Mouse (Mus musculus) mouse embryonic stem cell (cell line): Measurements from ENCODE around the gene Ptrh2.

Source experiments
- in situ Hi-C, 2 experiments: fragments of 300-500 bp; cut with MboI; formaldehyde crosslinking; loops; 1 replicate in 1 of 2; 3 replicates in 1 of 2; pipeline ENCODE4 v1.14.3; 2019 to 2020; ENCODE audit warnings: low sequenced_read_pairs in 2 of 2, low pct_unique_long_range_greater_than_20kb in 1 of 2, mixed read lengths in 1 of 2; ENCODE audit not compliant: unreplicated experiment in 1 of 2

The Ptrh2 gene

DNA sequence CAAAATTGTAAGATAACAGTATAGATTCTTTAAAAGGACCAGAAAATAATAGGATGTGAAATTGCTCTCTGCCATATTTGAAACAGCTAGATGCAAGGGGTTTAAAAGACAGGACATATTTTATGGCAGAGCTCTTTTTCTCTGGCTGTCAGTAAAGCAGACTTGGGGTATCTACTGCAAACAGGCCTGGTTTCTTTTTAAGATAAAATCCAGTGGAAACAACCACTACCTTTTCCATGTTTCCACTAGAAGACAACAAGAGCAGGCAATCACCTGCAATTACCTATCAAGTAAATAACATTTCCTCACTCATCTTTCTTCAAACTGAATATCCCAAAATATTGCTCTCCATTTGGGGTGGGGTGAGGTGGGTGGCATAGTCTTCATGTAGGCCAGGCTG lies 19.8 kb upstream of the Ptrh2 start:
- in situ Hi-C loops: no loop called here

DNA sequence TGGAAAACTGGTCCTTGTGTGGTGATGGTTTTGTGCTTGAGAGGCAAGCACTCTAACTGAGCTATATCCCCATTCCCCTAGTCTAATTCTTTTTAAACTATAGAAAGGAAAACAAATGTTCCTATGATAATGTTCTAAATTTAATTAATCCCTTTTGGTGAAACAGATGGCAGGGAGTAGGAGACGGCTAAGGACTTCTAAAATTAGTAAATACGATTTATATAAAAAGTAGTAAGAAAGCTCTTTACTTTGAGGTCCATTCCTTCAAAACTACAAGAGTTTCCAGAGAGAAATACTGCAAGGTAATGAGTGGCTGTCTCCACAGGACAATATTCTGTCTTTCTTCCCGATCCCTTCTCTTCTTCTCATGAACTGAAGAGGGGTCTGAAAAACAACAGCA lies 19.4 kb upstream of the Ptrh2 start:
- in situ Hi-C loops: no loop called here

DNA sequence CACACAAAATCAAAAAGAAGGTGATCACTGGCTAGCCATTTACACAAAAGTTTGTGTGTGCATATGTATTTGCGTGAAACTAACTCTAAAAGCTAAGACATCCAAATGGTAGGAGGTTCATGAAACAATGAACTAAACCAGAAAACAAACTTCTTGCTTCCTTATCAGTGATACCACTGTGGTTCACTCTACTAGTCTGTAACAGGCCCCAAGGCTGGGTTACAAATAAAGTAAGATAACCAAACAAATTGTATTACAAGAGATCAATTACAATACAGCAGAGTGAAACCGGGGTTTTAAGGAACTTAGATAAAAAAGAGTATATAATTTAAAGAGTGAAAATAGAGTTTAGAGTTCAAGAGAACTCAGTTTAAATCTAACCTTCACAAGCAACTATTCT lies 16.2 kb upstream of the Ptrh2 start:
- in situ Hi-C loops: no loop called here

DNA sequence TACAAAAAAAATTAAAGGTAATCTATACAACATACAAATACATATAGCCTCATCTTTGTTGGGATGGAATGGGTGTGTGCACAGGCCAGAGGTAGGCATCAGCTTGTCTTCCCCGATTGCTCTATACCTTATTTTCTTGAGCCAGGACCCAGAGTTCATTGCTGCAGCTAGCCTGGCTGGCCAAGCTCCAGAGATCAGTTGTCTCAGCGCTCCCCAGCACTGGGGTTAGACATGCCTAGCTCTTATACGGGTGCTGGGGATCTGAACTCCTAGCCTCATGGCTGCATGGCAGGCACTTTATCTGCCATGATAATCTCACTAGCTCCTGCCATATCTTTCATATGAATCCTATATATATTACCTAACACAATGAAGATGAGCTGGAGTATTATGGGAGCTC lies 15.6 kb upstream of the Ptrh2 start:
- in situ Hi-C loops: no loop called here

DNA sequence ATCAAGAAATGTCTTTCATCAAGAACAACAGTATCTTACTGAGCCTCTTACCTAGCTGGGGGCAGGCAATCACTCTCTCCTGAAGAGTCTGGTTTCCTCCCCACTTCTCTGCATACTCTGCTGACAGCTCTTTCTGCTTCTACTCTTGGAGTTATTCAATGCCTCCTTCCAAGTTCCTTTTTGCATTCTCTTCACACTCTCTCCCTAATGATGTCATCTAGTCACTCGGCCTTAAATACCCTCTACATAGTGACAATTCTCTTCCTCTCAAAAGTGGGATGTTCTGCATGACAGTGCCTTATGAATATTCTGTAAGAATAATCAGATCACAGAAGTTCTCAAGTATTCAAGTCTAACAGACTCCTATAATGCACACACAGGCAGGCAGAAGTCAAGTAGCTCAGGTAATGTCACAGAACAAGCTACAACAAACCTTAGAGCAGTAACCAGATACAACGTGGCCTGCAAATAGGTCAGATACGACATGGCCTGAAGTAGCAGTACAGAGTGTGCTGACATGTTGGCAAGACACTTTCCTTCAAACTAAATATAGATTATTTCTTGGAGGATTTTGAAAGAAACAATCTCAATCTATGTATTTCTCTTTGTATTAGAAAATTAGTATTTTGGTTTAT lies 12.6 kb upstream of the Ptrh2 start:
- in situ Hi-C loops: no loop called here

DNA sequence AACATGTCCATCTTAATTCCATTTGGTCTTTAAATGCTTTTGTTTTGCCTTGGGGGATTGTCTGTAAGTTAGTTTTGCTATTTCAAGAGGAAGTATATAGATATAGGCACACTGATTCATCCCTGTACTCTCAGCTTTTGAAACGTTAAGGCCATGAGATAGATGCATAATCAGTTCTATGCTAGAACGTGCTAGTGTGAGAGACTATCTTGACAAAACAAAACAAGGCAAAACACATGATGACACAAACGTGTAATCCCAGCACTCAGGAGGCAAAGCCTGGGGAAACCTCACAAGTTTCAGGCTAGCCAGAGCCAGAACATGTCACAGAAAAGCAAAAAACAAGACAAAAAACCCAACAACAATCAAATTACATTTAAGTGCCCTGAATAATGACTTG lies 11.0 kb upstream of the Ptrh2 start:
- in situ Hi-C loops: no loop called here

DNA sequence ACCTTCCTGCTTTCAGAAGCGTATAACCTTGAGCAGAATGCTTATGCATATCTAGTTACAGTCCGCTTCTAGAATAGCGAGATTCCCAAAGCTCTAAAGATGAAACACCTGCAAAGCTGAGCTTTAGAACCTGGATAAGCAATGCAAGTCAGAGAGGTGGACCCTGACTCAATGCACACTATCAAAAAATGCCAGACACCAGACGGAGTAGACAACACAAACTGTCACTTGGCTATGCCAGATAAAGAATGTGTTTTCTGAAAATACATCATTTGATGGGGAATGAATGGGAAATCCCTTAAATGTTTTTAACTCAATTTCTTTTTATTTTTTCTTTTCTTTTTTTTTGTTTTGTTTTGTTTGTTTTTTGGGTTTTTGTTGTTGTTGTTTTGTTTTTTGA lies 8.3 kb upstream of the Ptrh2 start:
- in situ Hi-C loops: no loop called here

DNA sequence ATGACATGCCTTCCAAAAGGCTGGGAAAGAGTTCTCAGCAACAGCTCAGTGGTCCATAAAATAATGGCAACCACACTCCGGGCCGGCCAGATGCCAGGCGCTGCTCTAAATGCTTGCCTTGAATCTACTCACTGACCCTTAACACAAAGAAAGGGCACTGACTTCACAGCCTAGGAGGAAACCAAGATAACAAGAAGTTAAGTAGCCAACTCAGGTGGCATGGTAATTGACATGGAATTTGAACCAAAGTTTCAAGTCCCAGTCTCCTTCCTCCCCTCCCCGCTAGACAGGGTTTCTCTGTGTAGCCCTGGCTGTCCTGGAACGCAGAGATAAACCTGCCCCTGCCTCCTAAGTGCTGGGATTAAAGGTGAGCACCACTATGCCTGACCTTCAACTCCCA lies 4.8 kb upstream of the Ptrh2 start:
- in situ Hi-C loops: no loop called here

DNA sequence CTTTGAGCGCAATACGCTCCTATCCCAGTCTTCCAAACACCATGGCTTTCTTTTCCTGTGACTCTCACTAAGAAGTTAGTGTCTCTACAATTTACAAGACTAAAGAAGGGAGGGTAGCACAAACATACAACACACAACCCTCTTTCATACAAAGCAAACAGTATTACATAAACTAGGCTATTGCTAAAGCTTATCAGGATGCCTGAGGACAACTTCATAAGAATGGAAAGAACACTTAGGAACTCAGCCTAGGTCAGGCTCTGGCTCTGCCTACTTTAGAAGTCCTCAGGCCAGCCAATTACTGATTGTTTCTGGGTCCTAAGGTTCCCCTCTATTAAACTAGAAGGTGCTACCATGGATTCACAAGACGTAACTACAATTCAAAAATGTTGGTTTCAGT lies 3.1 kb upstream of the Ptrh2 start:
- in situ Hi-C loops: no loop called here

DNA sequence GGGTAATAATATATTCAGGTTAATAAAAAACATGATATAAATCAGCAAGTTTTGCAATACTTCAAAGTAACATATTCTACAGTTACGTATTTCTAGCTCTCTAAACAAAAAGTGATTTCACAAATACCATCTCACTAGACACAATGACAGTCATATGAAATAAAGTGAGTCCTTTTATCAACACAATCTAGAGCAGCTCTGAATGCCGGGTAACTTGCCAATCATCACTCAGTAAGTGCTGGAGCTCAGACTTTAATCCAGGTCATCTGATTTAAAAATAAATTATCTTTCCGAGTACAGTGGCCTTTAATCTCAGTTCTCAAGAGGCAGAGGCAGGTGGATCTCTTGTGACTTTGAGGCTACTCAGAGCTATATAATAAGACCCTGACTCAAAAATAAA lies 2.4 kb upstream of the Ptrh2 start:
- in situ Hi-C loops: no loop called here

DNA sequence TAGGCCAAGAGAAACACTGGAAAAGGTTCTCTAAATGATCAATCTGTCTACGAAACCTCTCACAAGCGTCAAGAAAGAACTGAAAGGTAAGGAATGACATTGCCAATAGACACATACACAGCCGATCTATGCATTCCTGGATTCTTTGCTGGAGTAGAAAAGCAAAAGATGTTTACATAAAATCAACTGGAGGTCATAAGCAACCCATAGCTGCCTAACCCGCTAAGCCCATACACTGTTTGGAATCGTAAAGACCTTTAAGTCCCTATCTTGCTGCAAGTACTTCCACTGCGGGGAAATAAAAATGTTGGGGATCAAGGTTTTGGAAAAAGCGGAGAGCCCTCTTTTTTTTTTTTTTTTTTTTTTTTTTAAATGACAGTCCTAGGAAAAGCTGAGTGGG lies 924 bp upstream of the Ptrh2 start:
- in situ Hi-C loops: no loop called here

DNA sequence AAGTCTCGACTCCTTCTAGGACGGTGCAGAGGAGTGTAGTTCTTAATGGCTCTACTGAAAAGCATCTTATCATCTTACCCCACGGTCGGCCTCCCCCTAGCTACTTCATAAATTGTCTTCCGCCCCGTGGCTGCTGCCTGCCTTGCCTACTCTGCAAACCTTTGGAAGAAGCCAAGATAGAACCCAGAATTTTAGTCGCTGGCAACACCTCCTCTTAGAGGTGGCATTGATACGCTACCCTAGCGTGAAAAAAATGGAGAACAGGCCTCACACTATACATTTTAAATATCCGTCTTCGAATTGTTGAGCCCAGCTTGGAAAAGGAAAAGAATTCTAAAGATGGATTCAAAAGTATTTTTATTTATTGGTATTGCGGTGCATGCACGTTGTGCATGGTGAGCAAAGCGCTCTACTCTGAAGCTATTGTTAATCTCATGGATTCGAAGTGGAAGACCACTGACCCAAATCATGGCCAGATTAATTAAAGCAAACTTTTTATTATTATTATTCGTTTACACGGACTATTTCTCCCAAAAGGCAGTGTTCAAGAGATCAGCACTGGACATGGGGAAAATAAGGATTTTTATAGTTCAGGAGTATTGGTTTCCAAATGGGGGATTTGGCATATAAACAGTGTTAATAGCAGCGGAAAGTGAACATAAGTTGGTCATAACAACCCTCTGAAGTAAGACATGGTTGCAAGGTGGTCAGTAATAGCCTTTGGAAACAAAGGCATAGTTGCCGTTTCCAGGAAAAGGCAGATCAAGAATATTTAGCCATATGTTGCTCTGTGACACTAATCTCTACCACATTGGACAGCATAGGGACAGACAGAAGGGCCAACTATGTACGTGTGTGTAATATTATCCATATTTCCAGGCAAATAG lies 584 bp downstream of the Ptrh2 start:
- in situ Hi-C loops: no loop called here

DNA sequence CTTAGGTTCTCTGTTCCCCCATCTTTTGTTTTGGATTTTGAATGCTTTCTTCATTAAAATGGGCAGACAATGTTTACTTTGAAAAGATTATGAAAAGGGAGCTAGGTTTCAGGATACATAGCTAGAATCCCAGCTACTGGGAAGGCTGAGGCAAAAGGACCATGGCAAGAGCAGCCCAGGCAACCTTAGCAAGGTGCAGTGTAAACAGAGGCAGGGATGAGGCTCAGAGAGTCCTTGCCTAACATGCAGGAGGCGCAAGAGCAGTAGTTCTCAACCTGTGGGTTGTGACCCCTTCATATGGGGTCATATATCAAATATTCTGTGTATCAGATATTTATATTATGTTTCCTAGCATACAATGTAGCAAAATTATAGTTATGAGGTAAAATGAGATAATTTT lies 1.6 kb downstream of the Ptrh2 start:
- in situ Hi-C loops: no loop called here

DNA sequence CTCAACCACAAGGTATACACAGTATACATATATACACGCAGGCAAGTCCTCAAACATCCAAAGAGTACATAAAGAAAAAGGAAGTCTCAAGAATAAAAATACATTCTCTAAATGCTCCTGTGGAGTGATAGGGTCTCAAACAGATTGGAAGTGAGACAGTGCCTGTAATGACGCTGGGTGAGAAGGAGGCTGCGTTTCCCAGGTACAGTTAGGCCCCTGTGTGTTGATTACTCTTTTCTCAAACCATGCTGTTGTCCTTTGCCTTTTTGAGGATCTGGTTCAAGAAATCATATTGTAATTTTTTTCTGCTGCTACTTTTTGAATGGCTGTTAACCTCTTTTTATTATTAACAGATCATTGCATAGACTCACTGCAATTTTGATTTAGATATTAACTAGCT lies 6.6 kb downstream of the Ptrh2 start:
- in situ Hi-C loops: no loop called here

DNA sequence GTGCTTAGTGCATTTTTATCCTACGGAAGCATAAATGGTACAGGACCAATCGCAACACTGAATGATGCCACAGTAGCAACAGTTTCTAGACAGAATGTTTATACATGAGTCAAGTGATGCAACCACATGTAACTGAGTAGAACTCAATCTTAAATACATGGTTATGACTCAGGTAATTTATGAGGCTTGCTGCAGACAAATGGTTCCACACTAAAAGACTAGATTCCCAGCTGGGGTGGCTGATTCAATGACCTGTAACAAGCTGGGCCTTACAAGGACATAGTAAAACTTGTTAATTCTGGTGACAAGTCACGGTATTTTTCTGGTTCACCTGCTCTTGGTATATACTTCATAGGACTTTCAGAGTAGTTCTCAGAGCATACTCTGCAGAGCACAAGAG lies 7.7 kb downstream of the Ptrh2 start:
- in situ Hi-C loops: no loop called here

DNA sequence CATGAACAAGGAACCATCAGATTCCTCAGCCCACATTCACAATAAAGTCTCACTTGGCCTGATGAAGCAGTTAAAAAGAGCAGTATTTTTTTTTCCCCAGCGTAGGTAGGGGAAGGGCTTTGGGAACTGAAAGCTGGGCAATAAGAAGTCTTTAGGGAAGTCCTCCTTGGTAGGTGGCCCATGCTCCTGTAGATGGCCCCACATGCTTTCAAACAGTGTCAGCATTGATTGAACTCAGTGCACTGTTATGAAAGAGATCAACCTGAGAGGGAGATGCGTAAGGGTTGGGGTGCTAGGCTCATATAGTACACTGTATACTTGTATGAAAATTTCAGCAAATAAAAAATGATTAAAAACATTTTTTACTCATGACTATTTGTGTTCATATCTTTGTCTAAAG lies 8.2 kb downstream of the Ptrh2 start:
- in situ Hi-C loops: no loop called here

DNA sequence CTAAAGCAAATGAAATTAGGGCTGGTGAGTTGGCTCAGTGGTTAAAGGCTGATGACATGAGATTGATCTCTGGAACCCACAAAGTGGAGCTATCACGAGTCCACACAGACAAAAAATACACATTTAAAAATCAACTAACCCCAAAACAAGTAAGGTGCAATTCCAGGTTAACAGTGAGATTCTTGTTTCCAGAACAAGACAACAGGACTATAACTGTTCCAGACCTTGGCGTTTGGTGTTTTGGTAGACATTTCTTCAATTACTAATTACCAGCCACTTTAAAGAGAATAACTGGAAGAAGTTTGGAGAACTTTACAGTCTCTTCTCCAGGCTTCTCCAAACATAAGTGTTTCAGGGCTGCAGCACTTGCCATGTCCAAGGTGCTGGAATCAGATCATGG lies 8.8 kb downstream of the Ptrh2 start:
- in situ Hi-C loops: no loop called here

DNA sequence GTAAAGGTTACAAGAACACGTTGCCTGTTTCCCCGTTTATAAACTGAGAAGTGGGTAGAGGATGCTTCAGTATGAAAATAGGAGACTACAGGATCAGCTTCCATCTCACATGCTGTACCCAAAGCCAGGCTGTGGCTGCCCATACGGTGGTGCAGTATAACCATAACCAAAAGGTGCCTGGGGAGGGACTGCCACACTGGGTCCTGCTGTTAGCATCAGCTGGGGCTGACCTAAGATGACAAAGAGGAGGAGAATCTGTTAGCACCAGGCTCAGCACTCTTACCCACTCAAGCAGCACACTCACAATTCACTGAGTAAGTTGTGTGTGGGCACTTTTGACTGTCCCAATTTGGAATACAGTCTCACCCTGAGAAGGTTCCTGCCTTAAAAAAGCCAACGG lies 11.7 kb downstream of the Ptrh2 start:
- in situ Hi-C loops: no loop called here

DNA sequence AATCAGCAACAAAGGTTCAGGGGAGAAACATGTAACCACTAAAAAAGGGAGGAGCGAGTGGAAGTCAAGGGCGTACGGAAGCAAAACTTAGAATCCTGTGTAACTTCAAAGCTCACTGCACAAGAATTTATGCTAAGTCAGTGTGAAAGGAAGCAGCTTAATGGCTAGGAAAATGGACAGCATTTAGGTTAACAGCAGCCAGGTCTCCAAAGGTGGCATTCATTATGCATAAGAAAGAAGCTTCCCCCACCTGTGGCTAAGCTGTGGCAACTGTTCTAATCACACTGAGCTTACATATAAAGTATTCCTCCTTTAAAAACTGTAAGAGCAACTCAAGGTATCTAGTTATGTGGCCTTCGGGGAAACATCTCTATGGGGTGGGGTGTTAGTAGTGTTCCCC lies 17.4 kb downstream of the Ptrh2 start:
- in situ Hi-C loops: no loop called here

DNA sequence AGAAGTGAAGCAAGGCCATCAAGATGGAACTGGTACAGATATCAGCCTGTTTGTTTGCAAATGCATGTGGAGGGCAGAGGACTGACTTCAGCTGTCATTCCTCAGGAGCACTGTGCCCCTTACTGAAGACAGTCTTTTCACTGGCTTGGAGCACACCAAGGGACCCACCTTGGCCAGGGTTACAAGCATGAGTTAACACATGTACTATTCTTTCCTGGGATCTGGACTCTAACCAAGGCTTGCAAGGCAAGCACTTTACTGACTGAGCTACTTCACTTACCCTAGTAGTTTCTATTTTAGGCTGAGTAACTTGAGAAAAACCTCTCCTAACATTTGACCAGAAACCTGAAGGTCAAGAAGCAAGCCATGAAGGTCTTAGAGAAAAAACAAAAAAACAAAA lies 30.8 kb downstream of the Ptrh2 start:
- in situ Hi-C loops: no loop called here
